Mouse (Mus musculus): ENCODE measurements around the gene Slc30a4.

- TF ChIP-seq CTCF (IDR thresholded peaks at IDR 0.05; ENCODE audit: control insufficient read depth, insufficient read depth, insufficient read length) = no peak
- no peak for TF ChIP-seq MYOD1 (IDR thresholded peaks at IDR 0.05; ENCODE audit: control insufficient read depth, insufficient read length, low read depth)
- TF ChIP-seq FOSL1 (IDR thresholded peaks at IDR 0.05; ENCODE audit: insufficient read depth, low read length, poor library complexity, severe bottlenecking) = no peak
These were observed 18.8 kb downstream of the Slc30a4 start for GRCm38 (mm10) chr2:122683641-122684040.
